Mouse (Mus musculus) megakaryocyte progenitor cell, adult 5-6 weeks (primary cell): Measurements from ENCODE around the gene Sbk1. TPM values are rescaled to one million over a fixed set of nuclear protein-coding genes. Genes with fewer than 3 reads are reported as not detected.
A peak's percentile ranks its signal among the peaks of the same experiment; 100 is the strongest.
"Not testable (repeated sequence)": the region's sequence is repeated elsewhere in the genome, so short reads cannot be mapped to it uniquely, and the experiment has no call there.

Source experiments
- ATAC-seq: replicated peaks from 2 replicates; pipeline ENCODE4 v1.8.0; 2016; ENCODE audit warnings: mild to moderate bottlenecking, moderate TSS enrichment, inconsistent platforms; ENCODE audit not compliant: poor library complexity
- total RNA-seq, 2 experiments: library from RNA; stranded (forward) in 1 of 2; stranded (reverse) in 1 of 2; fragments of 157-497, 149-512 nt in 1 of 2; fragments of 200-1000 nt in 1 of 2; gene quantifications; 2 replicates each; pipeline versions ENCODE4 v1.2.3 to v1.2.4; 2015 to 2017

The Sbk1 gene
- total RNA-seq, 2 experiments from 2014 or later = 1.7 to 2.0 TPM

GRCm38 (mm10) chr7:126285293-126286211 is 13.1 kb downstream of the Sbk1 start:
- ATAC-seq = peak; percentile 59

GRCm38 (mm10) chr7:126286311-126286710 is 13.9 kb downstream of the Sbk1 start:
- no peak for ATAC-seq

- ATAC-seq = peak; percentile 32
These were observed 15.2 kb downstream of the Sbk1 start for GRCm38 (mm10) chr7:126287493-126288103.

GRCm38 (mm10) chr7:126288104-126288497 is 15.7 kb downstream of the Sbk1 start:
- ATAC-seq = no peak

GRCm38 (mm10) chr7:126288571-126289091 is 16.2 kb downstream of the Sbk1 start:
- ATAC-seq = no peak; the same call in 1 of the 2 replicates

GRCm38 (mm10) chr7:126289371-126289770 is 17.0 kb downstream of the Sbk1 start:
- no peak for ATAC-seq

- no peak for ATAC-seq
These were observed 17.5 kb downstream of the Sbk1 start for GRCm38 (mm10) chr7:126289956-126290355.

GRCm38 (mm10) chr7:126291681-126292545 is 19.5 kb downstream of the Sbk1 start:
- no peak for ATAC-seq

- ATAC-seq = no peak
These were observed 20.7 kb downstream of the Sbk1 start for GRCm38 (mm10) chr7:126293091-126293490.

GRCm38 (mm10) chr7:126297579-126298460 is 25.4 kb downstream of the Sbk1 start:
- ATAC-seq = peak; percentile 75

- ATAC-seq = no peak
These were observed 26.4 kb downstream of the Sbk1 start for GRCm38 (mm10) chr7:126298856-126299255.

GRCm38 (mm10) chr7:126301831-126302230 is 29.4 kb downstream of the Sbk1 start:
- ATAC-seq = not testable (repeated sequence)

GRCm38 (mm10) chr7:126311822-126312221 is 39.4 kb downstream of the Sbk1 start:
- ATAC-seq = no peak

GRCm38 (mm10) chr7:126313309-126313708 is 40.9 kb downstream of the Sbk1 start:
- ATAC-seq = no peak

GRCm38 (mm10) chr7:126314273-126314672 is 41.9 kb downstream of the Sbk1 start:
- peak; percentile 69 for ATAC-seq

GRCm38 (mm10) chr7:126323729-126324128 is 51.3 kb downstream of the Sbk1 start:
- ATAC-seq = peak; percentile 93

- ATAC-seq = no peak
These were observed 52.4 kb downstream of the Sbk1 start for GRCm38 (mm10) chr7:126324791-126325190.

- not testable (repeated sequence) for ATAC-seq
These were observed 53.3 kb downstream of the Sbk1 start for GRCm38 (mm10) chr7:126325576-126326273.

- ATAC-seq = not testable (repeated sequence)
These were observed 56.4 kb downstream of the Sbk1 start for GRCm38 (mm10) chr7:126328848-126329247.
